In the genomic region with DNA sequence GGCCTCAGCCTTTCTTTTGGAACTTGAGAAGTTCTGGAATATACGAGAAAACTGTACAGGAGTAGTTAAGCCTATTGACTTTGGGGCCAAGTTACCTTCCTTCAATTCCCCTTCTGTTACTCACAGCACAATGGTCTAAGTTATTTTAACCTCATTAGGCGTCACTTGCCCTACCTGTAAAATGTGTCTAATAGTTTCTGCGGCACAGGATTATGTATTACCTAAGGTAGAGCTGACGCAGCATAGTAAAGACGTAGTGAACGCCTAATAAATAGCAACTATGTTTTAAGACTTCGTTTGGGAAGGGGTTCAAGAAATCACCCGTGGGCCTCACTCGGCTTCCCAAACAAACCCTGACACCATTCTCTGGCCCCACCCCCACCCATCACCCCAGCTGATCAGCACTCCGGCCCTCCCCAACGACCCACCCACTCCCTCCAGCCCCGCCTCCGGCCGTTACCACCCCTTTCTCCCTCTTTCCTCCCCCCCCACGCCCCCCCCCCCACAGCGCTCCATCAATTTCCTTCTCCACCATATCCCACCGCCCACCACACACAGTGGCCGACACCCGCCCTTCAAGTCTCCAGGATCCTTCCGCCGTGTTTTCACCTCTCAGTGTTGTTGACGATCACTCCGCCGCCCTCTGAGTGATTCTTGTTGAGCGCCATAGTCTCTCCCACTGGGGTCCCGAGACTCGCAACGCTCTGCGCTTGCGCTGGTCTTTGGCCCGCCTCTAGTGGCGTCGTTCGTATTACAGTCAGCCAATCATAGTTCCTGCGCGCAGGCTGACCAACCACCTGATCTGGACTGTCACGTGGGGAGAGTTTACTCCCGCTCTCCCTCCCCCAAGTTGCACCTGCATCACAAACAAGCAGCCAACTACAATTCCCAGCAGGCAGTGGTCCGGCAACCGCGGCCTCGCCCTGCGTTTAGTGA, we compare ENCODE assay signal across 8 mouse cellular contexts. TPM values are rescaled to one million over a fixed set of nuclear protein-coding genes. Genes with fewer than 3 reads are reported as not detected.
DNase-seq lines count a peak whose midpoint lies in the region; ATAC-seq and TF ChIP-seq lines count a peak whose summit lies in the region.

Gene Wbp2, minus strand, starts transcription at position 738 of the 936 bp plus-strand sequence.

- peaks cover 27% of the 10 kb centered on the region for H3K4me1 ChIP-seq in forebrain, embryonic 10.5 days
- H3K4me1 ChIP-seq in heart, embryonic 15.5 days (replicated peaks) = peaks cover 21% of the 10 kb centered on the region
- peaks cover 36 to 42% of the 10 kb centered on the region in 2 experiments for H3K4me1 ChIP-seq in liver, embryonic 14.5 days (replicated peaks; ENCODE audit: control insufficient read depth in 2 of 2, insufficient read depth in 2 of 2, low read length in 1 of 2)
- peaks cover 6% of the 10 kb centered on the region; the same call in 1 of the 2 replicates for H3K4me1 ChIP-seq in neural tube, embryonic 11.5 days (ENCODE audit: control insufficient read depth, insufficient read depth, low read length)
- peaks cover 5% of the 10 kb centered on the region; the same call in 1 of the 2 replicates for H3K4me1 ChIP-seq in stomach, postnatal 0 days (replicated peaks; ENCODE audit: control insufficient read depth, insufficient read depth)

- TF ChIP-seq CTCF in liver, embryonic 14.5 days (IDR thresholded peaks at IDR 0.05; ENCODE audit: low read depth) = peak; percentile 52
- TF ChIP-seq CTCF in stomach, postnatal 0 days (IDR thresholded peaks at IDR 0.05; ENCODE audit: low read depth) = peak; percentile 52

- H3K27ac ChIP-seq in forebrain, embryonic 10.5 days = peak within 1 kb of the TSS; percentile 89
- H3K27ac ChIP-seq in heart, embryonic 15.5 days = peak within 1 kb of the TSS; percentile 86
- H3K27ac ChIP-seq in liver, embryonic 14.5 days = peak within 1 kb of the TSS; percentile 87
- H3K27ac ChIP-seq in neural tube, embryonic 11.5 days (ENCODE audit: low read depth, low read length) = peak within 1 kb of the TSS; percentile 58
- peak within 1 kb of the TSS; percentile 85 for H3K27ac ChIP-seq in stomach, postnatal 0 days (replicated peaks)

- DNase-seq in CD8-positive naive resting alpha-beta T cell, adult 2 months (ENCODE audit: low read depth in 2 of 2, low spot score in 2 of 2) = peak; percentile 95 to 97
- peak; percentile 98 for DNase-seq in c-Kit-positive CD71-negative TER-119-negative erythroid progenitor cells, embryonic 14.5 days (ENCODE audit: low read depth)
- DNase-seq in forebrain, embryonic 10.5 days (ENCODE audit: extremely low spot score, low spot score) = peak; percentile 99
- DNase-seq in kidney, postnatal 25 days = peak; percentile 97 to 99
- DNase-seq in liver, embryonic 14.5 days (ENCODE audit: low read depth in 3 of 3, low spot score in 3 of 3) = peak; percentile 99
- peak; percentile 98 for DNase-seq in neural tube, embryonic 11.5 days (ENCODE audit: low spot score)
- peak; percentile 98 for DNase-seq in stomach, postnatal 0 days (ENCODE audit: low spot score)

- no peak for TF ChIP-seq EP300 in liver, embryonic 14.5 days (IDR thresholded peaks at IDR 0.05; ENCODE audit: low read depth)
- no peak for TF ChIP-seq EP300 in stomach, postnatal 0 days (optimal IDR thresholded peaks at IDR 0.05)

- H3K4me3 ChIP-seq in forebrain, embryonic 10.5 days = peak within 1 kb of the TSS; percentile 61
- peak within 1 kb of the TSS; percentile 62 for H3K4me3 ChIP-seq in heart, embryonic 15.5 days
- H3K4me3 ChIP-seq in liver, embryonic 14.5 days (ENCODE audit: insufficient read depth in 1 of 2, low read depth in 2 of 2, low read length in 2 of 2) = peak within 1 kb of the TSS; percentile 64 to 98
- H3K4me3 ChIP-seq in neural tube, embryonic 11.5 days (ENCODE audit: low read depth, low read length) = peak within 1 kb of the TSS; percentile 36
- H3K4me3 ChIP-seq in stomach, postnatal 0 days (ENCODE audit: low read depth, low read length) = peak within 1 kb of the TSS; percentile 47

- no peaks in the 10 kb centered on the region for H3K27me3 ChIP-seq in forebrain, embryonic 10.5 days (ENCODE audit: poor library complexity, severe bottlenecking)
- no peaks in the 10 kb centered on the region for H3K27me3 ChIP-seq in heart, embryonic 15.5 days
- H3K27me3 ChIP-seq in liver, embryonic 14.5 days (ENCODE audit: control insufficient read depth, insufficient read depth, low read length) = no peaks in the 10 kb centered on the region
- no peaks in the 10 kb centered on the region for H3K27me3 ChIP-seq in neural tube, embryonic 11.5 days (ENCODE audit: control insufficient read depth, insufficient read depth, low read length)
- no peaks in the 10 kb centered on the region for H3K27me3 ChIP-seq in stomach, postnatal 0 days (ENCODE audit: control insufficient read depth, insufficient read depth, low read length)

- peak within 1 kb of the TSS; percentile 59 for H3K9ac ChIP-seq in heart, embryonic 15.5 days
- H3K9ac ChIP-seq in liver, embryonic 14.5 days (replicated peaks) = peak within 1 kb of the TSS; percentile 77
- peak within 1 kb of the TSS; percentile 43 for H3K9ac ChIP-seq in neural tube, embryonic 11.5 days (ENCODE audit: low read length)
- peak within 1 kb of the TSS; percentile 59 for H3K9ac ChIP-seq in stomach, postnatal 0 days (ENCODE audit: low read length)

- peak within 1 kb of the TSS; percentile 76 for H3K4me2 ChIP-seq in heart, embryonic 15.5 days
- peak within 1 kb of the TSS; percentile 83 for H3K4me2 ChIP-seq in liver, embryonic 14.5 days (ENCODE audit: low read depth)
- H3K4me2 ChIP-seq in neural tube, embryonic 11.5 days (ENCODE audit: low read depth) = peak within 1 kb of the TSS; percentile 65
- H3K4me2 ChIP-seq in stomach, postnatal 0 days (replicated peaks; ENCODE audit: low read depth) = peak within 1 kb of the TSS; percentile 60

- ATAC-seq in heart, embryonic 15.5 days (replicated peaks; ENCODE audit: insufficient number of reproducible peaks, insufficient read depth, low FRiP score, low read depth) = peak; percentile 97
- peak; percentile 93 for ATAC-seq in liver, embryonic 14.5 days (ENCODE audit: insufficient read depth)
- peak; percentile 95 for ATAC-seq in neural tube, embryonic 11.5 days (ENCODE audit: insufficient read depth, low FRiP score, low TSS enrichment)
- ATAC-seq in stomach, postnatal 0 days (ENCODE audit: low FRiP score, low TSS enrichment) = peak; percentile 95

- H3K36me3 ChIP-seq in forebrain, embryonic 10.5 days (replicated peaks) = peaks cover 35% of the 10 kb centered on the region
- peaks cover 30% of the 10 kb centered on the region for H3K36me3 ChIP-seq in heart, embryonic 15.5 days
- peaks cover 26% of the 10 kb centered on the region for H3K36me3 ChIP-seq in liver, embryonic 14.5 days (replicated peaks; ENCODE audit: control insufficient read depth, insufficient read depth, low read depth)
- H3K36me3 ChIP-seq in neural tube, embryonic 11.5 days (ENCODE audit: control insufficient read depth, insufficient read depth, low read length) = peaks cover 8% of the 10 kb centered on the region
- H3K36me3 ChIP-seq in stomach, postnatal 0 days (ENCODE audit: control insufficient read depth, insufficient read depth, low read length) = peaks cover 13% of the 10 kb centered on the region; the same call in 1 of the 2 replicates

- 8% methylated on average over 38 of the region's 43 CpGs for WGBS in forebrain, embryonic 10.5 days
- 4% methylated on average over 39 of the region's 43 CpGs for WGBS in heart, embryonic 15.5 days
- 6% methylated on average over 41 of the region's 43 CpGs for WGBS in liver, embryonic 14.5 days (ENCODE audit: insufficient replicate concordance)
- WGBS in neural tube, embryonic 11.5 days = 7% methylated on average over 35 of the region's 43 CpGs
- WGBS in stomach, postnatal 0 days = 3% methylated on average over 39 of the region's 43 CpGs

- H3K9me3 ChIP-seq in forebrain, embryonic 10.5 days = no peaks in the 10 kb centered on the region
- H3K9me3 ChIP-seq in heart, embryonic 15.5 days (replicated peaks) = no peaks in the 10 kb centered on the region
- H3K9me3 ChIP-seq in liver, embryonic 14.5 days (ENCODE audit: control insufficient read depth, low read length) = no peaks in the 10 kb centered on the region
- H3K9me3 ChIP-seq in neural tube, embryonic 11.5 days (ENCODE audit: control insufficient read depth, low read length) = no peaks in the 10 kb centered on the region
- no peaks in the 10 kb centered on the region for H3K9me3 ChIP-seq in stomach, postnatal 0 days (ENCODE audit: control insufficient read depth, low read length)

RNA-seq across cellular contexts. Expression of gene Wbp2, which starts in this region (rescaled TPM):
- polyA plus RNA-seq in forebrain, embryonic 10.5 days (2016; fragmentation: Nextera tagmentation; extraction: Ambion mirVana) = 71.0 and 73.6 TPM in 2 replicates
- 121 and 139 TPM in 2 replicates for polyA plus RNA-seq in heart, embryonic 15.5 days (2015; fragmentation: Nextera tagmentation; extraction: Ambion mirVana)
- polyA plus RNA-seq in liver, embryonic 14.5 days (2012; rRNA removed) = 46.2 and 57.4 TPM in 2 replicates
- 74.5 and 87.6 TPM in 2 replicates for polyA plus RNA-seq in liver, embryonic 14.5 days (2014; fragmentation: Nextera tagmentation; extraction: Ambion mirVana)
- polyA plus RNA-seq in neural tube, embryonic 11.5 days (2014; fragmentation: Nextera tagmentation; extraction: Ambion mirVana) = 95.3 and 105 TPM in 2 replicates
- polyA plus RNA-seq in stomach, postnatal 0 days (2015; fragmentation: Nextera tagmentation; extraction: Ambion mirVana) = 71.0 and 89.6 TPM in 2 replicates

Comparison
In these comparisons a context has a peak if more than half of its experiments do, and no peak if none do; other contexts are left out.
1. Peak in every context shown above with its lines: DNase-seq, ATAC-seq, H3K4me3 ChIP-seq and H3K27ac ChIP-seq.